Mouse (Mus musculus): Measurements from ENCODE around the gene D130043K22Rik. TPM values are rescaled to one million over a fixed set of nuclear protein-coding genes. Genes with fewer than 3 reads are reported as not detected.

D130043K22Rik gene
- total and polyA plus RNA-seq, 3 experiments: 0.55 TPM; not detected in 2

GRCm38 (mm10) chr13:24903412-24903811 is 58.5 kb downstream of the D130043K22Rik start:
- ATAC-seq (ENCODE audit: extremely low read depth, insufficient number of reproducible peaks, low FRiP score, poor library complexity, severe bottlenecking): no peak
- TF ChIP-seq TAL1 (conservative IDR thresholded peaks at IDR 0.05; ENCODE audit: low read depth, low read length) (no peak), GATA2 (IDR thresholded peaks at IDR 0.05; ENCODE audit: borderline replicate concordance, low read depth, low read length) (no peak), POLR2AphosphoS5 (IDR thresholded peaks at IDR 0.05; ENCODE audit: insufficient replicate concordance, low read depth, low read length) (no peak), CTCF (IDR thresholded peaks at IDR 0.05; ENCODE audit: low read depth, low read length) (no peak), GATA1 (IDR thresholded peaks at IDR 0.05; ENCODE audit: borderline replicate concordance, low read length) (no peak)
- Histone ChIP-seq H3K27me3 (ENCODE audit: insufficient read depth, low read length) (peaks cover 24% of the 10 kb centered on the region), H3K36me3 (replicated peaks) (no peaks in the 10 kb centered on the region), H3K4me3 (ENCODE audit: low read depth, low read length) (no peak overlapping the region), H3K9me3 (replicated peaks) (no peaks in the 10 kb centered on the region), H3K4me1 (ENCODE audit: insufficient read depth, low read depth, low read length) (no peaks in the 10 kb centered on the region)
- DNase-seq (ENCODE audit: low spot score): no peak

- no peak for TF ChIP-seq POLR2AphosphoS5 (IDR thresholded peaks at IDR 0.05; ENCODE audit: insufficient replicate concordance, low read depth, low read length)
These were observed 60.5 kb downstream of the D130043K22Rik start for GRCm38 (mm10) chr13:24905422-24905821.

GRCm38 (mm10) chr13:24906831-24907570 is 62.1 kb downstream of the D130043K22Rik start:
- H3K9me3 ChIP-seq (replicated peaks): no peaks in the 10 kb centered on the region
- no peak for TF ChIP-seq CTCF (IDR thresholded peaks at IDR 0.05; ENCODE audit: low read depth, low read length)
- no peak for TF ChIP-seq GATA2 (IDR thresholded peaks at IDR 0.05; ENCODE audit: borderline replicate concordance, low read depth, low read length)
- TF ChIP-seq GATA1 (IDR thresholded peaks at IDR 0.05; ENCODE audit: borderline replicate concordance, low read length): no peak
- TF ChIP-seq POLR2AphosphoS5 (IDR thresholded peaks at IDR 0.05; ENCODE audit: insufficient replicate concordance, low read depth, low read length): no peak
- TF ChIP-seq TAL1 (conservative IDR thresholded peaks at IDR 0.05; ENCODE audit: low read depth, low read length): no peak
- DNase-seq (ENCODE audit: low spot score) (no peak), ATAC-seq (ENCODE audit: extremely low read depth, insufficient number of reproducible peaks, low FRiP score, poor library complexity, severe bottlenecking) (no peak)
- no peaks in the 10 kb centered on the region for H3K36me3 ChIP-seq (replicated peaks)
- no peak overlapping the region for H3K4me3 ChIP-seq (ENCODE audit: low read depth, low read length)
- no peaks in the 10 kb centered on the region for H3K4me1 ChIP-seq (ENCODE audit: insufficient read depth, low read depth, low read length)
- peaks cover 31% of the 10 kb centered on the region for H3K27me3 ChIP-seq (ENCODE audit: insufficient read depth, low read length)

More at GRCm38 (mm10) chr13:24905422-24905821, 60.5 kb downstream of the D130043K22Rik start:
- H3K9me3 ChIP-seq (replicated peaks): no peaks in the 10 kb centered on the region
- DNase-seq (ENCODE audit: low spot score) (no peak), ATAC-seq (ENCODE audit: extremely low read depth, insufficient number of reproducible peaks, low FRiP score, poor library complexity, severe bottlenecking) (no peak)
- H3K27me3 ChIP-seq (ENCODE audit: insufficient read depth, low read length): peaks cover 28% of the 10 kb centered on the region
- no peak overlapping the region for H3K4me3 ChIP-seq (ENCODE audit: low read depth, low read length)
- H3K4me1 ChIP-seq (ENCODE audit: insufficient read depth, low read depth, low read length): no peaks in the 10 kb centered on the region
- no peaks in the 10 kb centered on the region for H3K36me3 ChIP-seq (replicated peaks)

GRCm38 (mm10) chr13:24909112-24909511 is 64.2 kb downstream of the D130043K22Rik start:
- no peak for TF ChIP-seq GATA2 (IDR thresholded peaks at IDR 0.05; ENCODE audit: borderline replicate concordance, low read depth, low read length)
- no peak for TF ChIP-seq TAL1 (conservative IDR thresholded peaks at IDR 0.05; ENCODE audit: low read depth, low read length)
- TF ChIP-seq CTCF (IDR thresholded peaks at IDR 0.05; ENCODE audit: low read depth, low read length): no peak
- no peak for TF ChIP-seq GATA1 (IDR thresholded peaks at IDR 0.05; ENCODE audit: borderline replicate concordance, low read length)
- no peak for TF ChIP-seq POLR2AphosphoS5 (IDR thresholded peaks at IDR 0.05; ENCODE audit: insufficient replicate concordance, low read depth, low read length)
- ATAC-seq (ENCODE audit: extremely low read depth, insufficient number of reproducible peaks, low FRiP score, poor library complexity, severe bottlenecking) (no peak), DNase-seq (ENCODE audit: low spot score) (no peak)
- H3K4me1 ChIP-seq (ENCODE audit: insufficient read depth, low read depth, low read length): no peaks in the 10 kb centered on the region
- H3K4me3 ChIP-seq (ENCODE audit: low read depth, low read length): no peak overlapping the region
- H3K27me3 ChIP-seq (ENCODE audit: insufficient read depth, low read length): peaks cover 34% of the 10 kb centered on the region
- no peaks in the 10 kb centered on the region for H3K36me3 ChIP-seq (replicated peaks)
- no peaks in the 10 kb centered on the region for H3K9me3 ChIP-seq (replicated peaks)

- peaks cover 17% of the 10 kb centered on the region; the same call in 1 of the 2 replicates for H3K27me3 ChIP-seq (ENCODE audit: insufficient read depth, low read length)
- no peak overlapping the region for H3K4me3 ChIP-seq (ENCODE audit: low read depth, low read length)
- ATAC-seq (ENCODE audit: extremely low read depth, insufficient number of reproducible peaks, low FRiP score, poor library complexity, severe bottlenecking) (no peak), DNase-seq (ENCODE audit: low spot score) (no peak)
- H3K36me3 ChIP-seq (replicated peaks): no peaks in the 10 kb centered on the region
- TF ChIP-seq GATA2 (IDR thresholded peaks at IDR 0.05; ENCODE audit: borderline replicate concordance, low read depth, low read length) (no peak), POLR2AphosphoS5 (IDR thresholded peaks at IDR 0.05; ENCODE audit: insufficient replicate concordance, low read depth, low read length) (no peak), CTCF (IDR thresholded peaks at IDR 0.05; ENCODE audit: low read depth, low read length) (no peak), TAL1 (conservative IDR thresholded peaks at IDR 0.05; ENCODE audit: low read depth, low read length) (no peak), GATA1 (IDR thresholded peaks at IDR 0.05; ENCODE audit: borderline replicate concordance, low read length) (no peak)
- H3K9me3 ChIP-seq (replicated peaks): no peaks in the 10 kb centered on the region
- no peaks in the 10 kb centered on the region for H3K4me1 ChIP-seq (ENCODE audit: insufficient read depth, low read depth, low read length)
These were observed 68.6 kb downstream of the D130043K22Rik start for GRCm38 (mm10) chr13:24913576-24913975.

GRCm38 (mm10) chr13:24914915-24915314 is 70.0 kb downstream of the D130043K22Rik start:
- Histone ChIP-seq H3K27me3 (ENCODE audit: insufficient read depth, low read length) (peaks cover 13% of the 10 kb centered on the region; the same call in 1 of the 2 replicates), H3K9me3 (replicated peaks) (no peaks in the 10 kb centered on the region), H3K36me3 (replicated peaks) (no peaks in the 10 kb centered on the region), H3K4me1 (ENCODE audit: insufficient read depth, low read depth, low read length) (no peaks in the 10 kb centered on the region), H3K4me3 (ENCODE audit: low read depth, low read length) (no peak overlapping the region)
- DNase-seq (ENCODE audit: low spot score) (no peak), ATAC-seq (ENCODE audit: extremely low read depth, insufficient number of reproducible peaks, low FRiP score, poor library complexity, severe bottlenecking) (no peak)
- TF ChIP-seq GATA1 (IDR thresholded peaks at IDR 0.05; ENCODE audit: borderline replicate concordance, low read length) (no peak), POLR2AphosphoS5 (IDR thresholded peaks at IDR 0.05; ENCODE audit: insufficient replicate concordance, low read depth, low read length) (no peak), CTCF (IDR thresholded peaks at IDR 0.05; ENCODE audit: low read depth, low read length) (no peak), TAL1 (conservative IDR thresholded peaks at IDR 0.05; ENCODE audit: low read depth, low read length) (no peak), GATA2 (IDR thresholded peaks at IDR 0.05; ENCODE audit: borderline replicate concordance, low read depth, low read length) (no peak)
